Mouse (Mus musculus): Measurements from ENCODE around the gene Ube2q2.
"Not testable (repeated sequence)": the region's sequence is repeated elsewhere in the genome, so short reads cannot be mapped to it uniquely, and the experiment has no call there.

Ube2q2 gene

DNA sequence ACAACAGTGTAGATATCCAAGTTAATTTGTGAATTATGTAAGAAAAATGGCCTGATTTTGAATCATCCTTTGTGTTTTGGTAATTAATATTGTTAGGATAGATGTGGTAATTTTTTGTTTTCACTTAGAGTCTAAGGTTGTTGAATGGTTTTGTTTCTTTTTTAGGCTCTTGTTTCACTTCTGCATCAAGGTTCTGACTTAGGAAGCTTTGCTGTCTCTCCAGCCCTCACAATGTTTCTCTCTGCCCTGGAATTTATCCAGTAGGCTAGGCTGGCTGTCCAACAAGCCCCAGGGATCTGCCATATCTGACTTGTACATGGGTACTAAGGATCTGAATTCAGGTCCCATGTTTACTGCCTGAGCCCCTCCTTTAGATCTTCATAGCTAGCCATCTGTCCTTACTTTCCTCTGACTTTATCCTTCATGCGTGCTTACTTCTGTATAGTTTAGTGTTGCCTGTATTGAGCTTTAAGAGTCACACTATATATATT lies 23.6 kb downstream of the Ube2q2 start:
- DNase-seq (ENCODE audit: low spot score): no peak

DNA sequence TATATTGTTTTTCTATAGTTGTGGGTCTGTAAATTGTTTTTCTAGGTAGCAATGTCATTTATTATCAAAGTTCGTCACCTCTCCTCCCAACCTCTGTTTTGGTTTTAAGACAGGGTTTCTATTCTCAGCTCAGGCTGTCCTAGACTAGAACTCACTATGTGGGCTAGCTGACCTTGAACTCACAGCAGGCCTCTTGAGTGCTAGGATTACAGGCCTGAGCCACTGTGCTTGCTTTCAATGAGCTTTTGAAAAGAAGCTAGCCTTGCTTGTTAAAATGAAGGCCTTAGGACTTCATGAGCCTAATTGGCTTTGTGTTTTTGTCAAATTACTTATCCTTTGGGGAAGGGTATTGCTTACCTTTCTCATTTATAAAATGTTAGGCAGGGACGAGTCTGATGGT lies 25.6 kb downstream of the Ube2q2 start:
- DNase-seq (ENCODE audit: low spot score): no peak

DNA sequence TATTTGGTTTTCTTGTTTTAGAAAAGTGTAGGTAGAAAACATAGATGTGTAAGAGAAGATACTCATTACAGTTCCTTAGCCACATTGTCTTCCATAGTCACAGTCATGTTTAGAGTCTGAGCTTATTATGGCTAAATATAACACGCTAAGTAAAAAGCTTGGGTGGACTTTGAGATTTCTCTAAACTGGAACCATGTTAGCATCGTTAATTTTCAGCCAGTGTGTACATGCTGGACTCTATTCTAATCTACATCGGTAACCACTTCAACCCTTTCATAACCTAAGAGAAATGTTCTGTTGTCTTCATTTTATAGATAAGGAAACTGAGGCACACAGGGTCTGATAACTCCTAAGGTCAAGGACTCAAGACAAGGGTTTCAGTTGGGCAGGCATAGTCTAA lies 47.2 kb downstream of the Ube2q2 start:
- no peak for DNase-seq (ENCODE audit: low spot score)

DNA sequence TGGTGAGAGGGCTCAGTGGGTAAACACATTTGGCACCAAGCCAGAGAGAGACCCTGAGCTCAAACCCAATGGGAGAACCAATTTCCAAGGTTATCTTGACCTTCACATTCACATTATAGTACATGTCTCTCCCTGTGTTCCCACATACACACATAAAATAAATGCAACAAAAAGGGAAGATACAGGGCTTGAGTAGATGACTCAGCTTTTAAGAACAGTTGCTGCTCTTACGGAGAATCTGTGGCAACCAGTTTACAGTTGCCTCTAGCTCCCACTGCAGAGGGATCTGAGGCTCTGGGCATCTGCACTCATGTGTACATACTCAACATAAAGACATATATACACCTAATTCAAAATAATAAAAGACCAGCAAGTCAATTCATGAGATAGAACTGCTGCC lies 49.6 kb downstream of the Ube2q2 start:
- DNase-seq (ENCODE audit: low spot score): no peak

DNA sequence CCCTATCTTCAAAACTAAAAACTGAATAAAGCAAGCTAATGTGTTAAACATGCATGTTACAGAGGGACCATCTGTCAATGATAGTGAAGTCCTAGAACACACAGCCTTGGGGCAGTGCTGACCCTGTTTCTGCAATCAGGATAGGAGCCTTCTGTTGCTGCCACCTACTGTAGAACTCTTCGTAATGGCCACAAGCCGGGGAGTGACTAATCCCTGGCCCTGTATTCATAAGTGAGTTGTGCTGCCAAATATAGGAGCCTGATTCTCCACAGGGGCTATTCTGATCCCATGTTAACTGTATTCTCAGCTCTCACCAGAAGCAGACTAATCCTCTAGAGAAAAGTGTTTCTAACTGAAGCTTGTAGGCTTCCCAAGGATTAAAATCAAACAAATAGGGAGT lies 50.7 kb downstream of the Ube2q2 start:
- no peak for DNase-seq (ENCODE audit: low spot score)

DNA sequence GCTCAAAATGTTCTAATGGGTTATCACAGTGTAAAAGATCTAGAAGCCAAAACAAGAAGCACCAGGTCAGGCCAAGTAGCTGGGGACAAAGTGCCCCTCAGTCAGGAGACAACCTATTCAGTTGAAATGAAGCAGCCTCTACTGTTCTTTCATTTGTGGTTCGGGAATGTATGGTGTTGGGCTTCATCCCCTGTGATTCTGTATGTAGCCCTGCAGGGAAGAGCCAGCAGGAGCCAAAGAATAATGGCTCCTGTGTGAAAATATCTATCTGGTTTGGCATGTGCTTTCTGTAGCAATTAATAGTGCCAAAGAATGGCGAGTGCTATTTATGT lies 59.8 kb downstream of the Ube2q2 start:
- DNase-seq (ENCODE audit: low spot score): no peak

DNA sequence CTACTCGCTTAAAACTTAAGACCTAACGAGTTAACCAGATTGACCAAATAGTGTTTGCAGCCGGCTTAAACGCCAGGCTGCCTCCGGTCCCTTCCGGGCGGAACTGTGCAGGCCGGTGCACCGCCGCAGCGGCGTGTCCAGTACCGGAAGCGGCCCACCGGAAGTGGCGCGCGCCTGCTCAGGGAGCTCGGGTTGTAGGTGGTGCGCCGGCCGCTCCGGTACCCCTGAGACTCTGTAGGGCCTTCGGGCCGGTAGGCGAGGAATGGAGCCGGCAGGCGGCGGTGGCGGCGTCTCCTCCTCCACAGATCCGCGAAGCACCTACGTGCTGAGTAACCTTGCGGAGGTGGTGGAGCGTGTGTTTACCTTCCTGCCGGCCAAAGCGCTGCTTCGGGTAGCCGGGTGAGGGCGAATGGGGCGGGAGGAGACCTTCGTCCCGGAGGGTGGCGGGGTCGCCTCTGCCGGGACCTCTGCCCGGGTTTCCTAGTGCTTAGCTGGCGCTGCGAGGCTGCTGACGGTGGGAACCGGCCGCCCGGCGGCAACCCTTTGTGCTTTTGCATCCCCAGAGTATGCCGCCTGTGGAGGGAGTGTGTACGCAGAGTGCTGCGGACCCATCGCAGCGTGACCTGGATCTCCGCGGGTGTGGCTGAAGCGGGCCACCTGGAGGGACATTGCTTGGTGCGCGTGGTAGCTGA lies 60.3 kb downstream of the Ube2q2 start, which contains the start of gene Fbxo22:
Gene Fbxo22 (plus strand): TSS at position 136 of the 692 bp plus-strand sequence.
- peak; percentile 89 for DNase-seq (ENCODE audit: low spot score)

DNA sequence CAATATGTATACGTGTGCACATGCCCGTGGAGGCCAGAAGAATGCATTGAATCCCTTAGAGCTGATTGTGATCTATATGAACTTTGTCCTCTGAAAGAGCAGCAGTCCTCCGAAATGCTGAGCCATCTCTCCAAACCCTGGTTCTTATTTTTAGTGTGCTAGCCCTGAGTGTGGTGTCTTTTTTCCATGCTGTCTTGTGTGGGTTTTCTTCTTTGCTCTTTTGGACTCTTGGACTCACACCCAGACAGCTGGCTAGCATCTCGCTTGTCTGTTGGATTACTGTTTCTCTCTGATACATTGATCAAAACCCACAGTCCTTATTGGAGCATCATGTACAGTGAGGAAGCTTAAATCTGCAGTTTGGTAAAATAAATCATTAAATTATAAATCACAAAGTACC lies 63.0 kb downstream of the Ube2q2 start:
- DNase-seq (ENCODE audit: low spot score): no peak

DNA sequence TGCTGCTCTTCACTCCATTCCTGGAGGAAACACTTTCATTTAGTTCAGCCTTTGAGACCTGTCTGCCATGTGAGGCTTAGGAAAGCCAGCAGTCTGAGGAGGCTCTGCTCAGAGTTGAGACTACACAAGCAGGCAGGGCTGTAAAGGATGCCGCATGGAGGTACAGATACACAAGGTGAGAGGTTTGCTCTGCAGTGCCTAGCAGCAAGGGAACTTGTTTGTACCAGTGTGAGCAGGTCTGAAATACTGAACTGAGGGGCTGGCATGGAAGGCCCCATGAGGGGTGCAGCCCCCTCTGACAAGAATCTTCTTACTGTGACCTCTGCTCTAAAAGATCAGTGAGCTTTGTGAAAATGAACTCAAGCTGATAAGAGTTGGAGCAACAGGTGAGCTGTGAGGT lies 64.7 kb downstream of the Ube2q2 start:
- no peak for DNase-seq (ENCODE audit: low spot score)

DNA sequence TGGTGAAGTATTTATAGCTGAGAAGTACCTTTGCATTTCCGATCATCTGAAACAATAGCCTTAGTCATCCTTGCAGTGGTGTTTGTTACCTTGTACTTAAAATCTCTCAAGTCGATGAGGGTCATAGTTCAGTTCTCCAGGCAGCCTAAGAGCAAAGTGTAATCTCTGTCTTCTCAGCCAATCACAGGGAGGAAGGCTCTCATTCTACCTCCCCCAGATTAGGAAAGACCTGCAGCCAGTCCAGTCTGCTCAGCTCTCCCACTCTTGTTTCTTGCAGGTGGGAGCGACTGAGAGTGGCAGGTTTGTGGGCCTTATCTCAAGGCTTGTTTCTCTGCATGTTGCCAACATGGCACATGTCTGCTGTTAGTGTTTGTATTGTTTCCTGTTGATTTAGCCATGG lies 66.4 kb downstream of the Ube2q2 start:
- no peak for DNase-seq (ENCODE audit: low spot score)

DNA sequence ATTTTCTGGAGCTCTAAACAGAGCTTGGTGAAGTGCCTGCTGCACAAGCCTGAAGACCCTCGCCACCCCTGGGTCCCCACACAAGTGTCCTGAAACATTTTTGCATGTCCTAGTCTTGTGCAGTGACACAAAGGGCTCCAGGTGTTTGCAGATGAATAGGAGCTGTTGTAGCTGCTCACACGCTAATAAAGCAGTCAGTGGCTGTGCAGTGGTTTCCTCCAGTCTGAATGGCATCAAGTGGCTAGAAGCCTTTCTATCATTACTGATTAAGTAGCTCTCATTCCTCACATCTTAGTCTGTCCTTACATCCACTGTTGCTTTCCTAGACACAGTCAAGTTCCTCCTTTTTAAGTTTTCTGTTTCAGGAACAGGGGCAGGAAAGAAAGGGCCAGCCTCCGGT lies 67.0 kb downstream of the Ube2q2 start:
- DNase-seq (ENCODE audit: low spot score): no peak

DNA sequence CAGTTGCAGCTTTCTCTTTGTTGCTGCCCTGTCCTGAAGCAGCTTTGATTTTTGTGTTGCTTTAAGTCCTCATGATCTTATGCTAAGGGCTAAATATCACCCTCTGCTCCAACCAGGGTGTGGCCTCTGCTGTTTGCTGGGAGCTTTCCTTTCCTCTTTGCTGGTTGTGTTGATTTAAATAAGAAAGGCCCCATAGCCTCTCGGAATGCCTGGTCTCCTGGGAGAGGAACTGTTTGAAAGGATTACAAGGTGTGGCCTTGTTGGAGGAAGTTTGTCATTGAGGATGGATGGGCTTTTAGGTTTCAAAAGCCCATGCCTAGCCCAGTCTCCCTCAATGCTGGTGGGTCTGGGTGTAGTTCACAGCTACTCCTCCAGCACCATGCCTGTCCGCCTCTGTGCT lies 67.4 kb downstream of the Ube2q2 start:
- no peak for DNase-seq (ENCODE audit: low spot score)

DNA sequence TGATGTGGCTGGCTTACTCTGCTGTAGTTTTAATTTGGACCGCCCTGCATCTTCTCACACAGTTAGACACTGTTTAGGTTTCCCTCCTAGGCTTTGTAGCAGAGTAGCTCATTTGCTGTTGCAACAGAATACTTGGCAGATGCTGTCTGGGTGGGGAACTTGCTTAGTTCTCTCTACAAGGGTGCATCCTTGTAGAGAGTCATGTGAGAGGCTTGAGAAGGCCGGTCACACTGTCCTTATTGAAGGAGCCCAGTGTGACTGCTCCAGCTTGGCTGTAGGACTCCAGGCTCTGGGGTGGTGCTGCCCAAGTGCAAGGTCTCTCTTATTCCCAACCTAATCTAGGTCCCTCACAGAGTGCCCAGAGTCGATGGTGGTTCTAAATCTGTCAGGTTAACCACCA lies 68.7 kb downstream of the Ube2q2 start:
- DNase-seq (ENCODE audit: low spot score): no peak

DNA sequence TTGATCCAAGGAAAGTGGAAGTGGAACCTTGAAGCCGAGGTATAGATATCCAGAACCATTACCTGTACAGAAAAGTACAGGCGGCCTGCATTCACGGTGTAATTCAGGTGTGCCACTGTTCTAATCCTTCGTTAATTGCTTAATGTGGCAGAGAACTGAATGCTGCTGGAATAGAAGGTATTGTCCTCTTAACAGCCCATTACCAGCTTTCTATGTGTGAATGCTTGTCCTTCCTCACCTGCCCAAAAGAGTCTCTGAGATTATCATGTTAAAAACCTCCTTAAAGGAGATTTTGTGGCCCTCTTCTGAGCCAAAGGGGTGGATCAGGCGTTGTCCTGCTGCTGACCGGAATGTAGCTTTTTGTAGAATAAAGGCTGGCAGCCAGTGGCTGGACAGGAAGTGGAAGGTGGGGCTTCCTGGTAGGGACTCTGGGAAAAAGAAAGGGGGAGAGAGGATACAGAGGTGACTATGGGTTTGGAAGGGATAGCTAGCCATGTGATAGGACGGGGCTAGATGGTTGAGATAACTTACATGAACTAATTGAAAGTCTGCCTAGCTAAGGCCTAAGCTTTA lies 76.6 kb downstream of the Ube2q2 start:
- DNase-seq (ENCODE audit: low spot score): no peak

DNA sequence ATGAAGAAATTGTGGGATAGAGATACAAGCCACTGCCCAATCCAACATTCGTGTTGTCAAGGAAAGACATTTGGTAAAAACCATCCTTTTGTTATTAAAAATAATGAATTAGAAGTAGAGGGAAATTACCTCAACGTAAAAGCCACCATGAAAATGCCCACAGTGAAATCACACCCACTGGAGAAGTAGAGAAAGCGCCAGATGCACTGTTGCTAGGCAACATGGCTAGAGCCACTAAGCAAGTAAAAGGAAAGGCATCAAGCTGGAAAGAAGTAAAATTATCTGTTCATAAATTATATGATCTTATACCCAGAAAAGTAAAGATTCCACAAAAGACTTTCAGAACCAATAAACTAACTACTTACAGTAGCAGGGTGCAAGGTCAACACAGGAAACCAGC lies 77.6 kb downstream of the Ube2q2 start:
- DNase-seq (ENCODE audit: low spot score): no peak

DNA sequence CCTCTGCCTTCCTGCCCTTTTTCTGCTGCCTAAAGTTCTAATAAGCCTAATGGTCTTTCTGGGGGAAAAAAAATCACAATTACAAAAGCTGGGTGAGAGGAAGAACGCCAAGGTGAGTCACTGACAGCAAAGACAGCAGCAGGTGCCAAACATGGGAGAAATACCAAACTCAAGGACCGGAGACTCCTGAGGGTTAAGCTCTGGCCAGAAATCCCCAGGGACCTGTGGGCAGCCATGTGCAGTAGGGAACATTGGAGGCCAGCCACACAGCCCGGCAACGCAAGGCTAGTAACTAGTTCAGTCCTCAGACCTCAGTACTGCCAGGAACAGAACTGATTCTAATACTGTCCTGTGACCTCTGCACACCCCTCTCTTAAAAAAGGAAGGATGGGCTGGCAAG lies 79.5 kb downstream of the Ube2q2 start:
- no peak for DNase-seq (ENCODE audit: low spot score)

DNA sequence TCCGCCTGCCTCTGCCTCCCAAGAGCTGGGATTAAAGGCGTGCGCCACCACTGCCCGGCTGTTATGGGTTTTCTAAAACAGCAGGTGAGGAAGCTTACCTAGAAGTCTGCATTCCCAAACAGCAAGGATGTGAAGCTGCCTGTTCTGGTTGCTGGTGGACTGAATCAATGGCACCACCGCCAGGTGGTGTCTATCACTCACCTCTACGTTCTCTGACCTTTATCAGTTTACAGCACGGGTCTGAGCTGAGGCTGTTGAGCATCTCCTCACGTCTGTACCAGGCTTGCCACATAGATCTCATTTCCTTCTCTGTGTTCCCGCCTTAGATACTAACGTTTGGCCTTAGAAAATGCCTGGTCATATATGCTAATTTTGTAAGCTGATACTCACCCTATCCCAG lies 80.4 kb downstream of the Ube2q2 start:
- DNase-seq (ENCODE audit: low spot score): no peak

DNA sequence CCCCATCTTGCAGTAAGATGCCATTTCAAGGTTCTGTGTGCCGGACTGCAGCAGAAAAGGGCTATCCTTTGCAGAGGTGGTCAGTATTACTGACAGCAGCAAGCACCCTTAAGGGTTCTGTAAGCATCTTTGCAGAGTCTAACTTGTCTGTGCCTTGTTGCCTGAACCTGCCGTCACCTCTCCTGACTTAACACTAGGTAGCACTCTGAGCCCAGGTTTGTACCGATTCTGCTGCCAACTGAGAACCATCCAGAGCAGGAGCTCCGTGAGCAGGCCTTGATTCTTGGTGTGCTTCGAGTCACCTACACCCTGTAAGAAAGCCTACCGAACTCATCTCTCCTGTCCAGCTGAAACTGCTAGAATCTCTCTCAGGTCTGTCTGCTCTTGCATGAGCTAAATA lies 82.9 kb downstream of the Ube2q2 start:
- no peak for DNase-seq (ENCODE audit: low spot score)

DNA sequence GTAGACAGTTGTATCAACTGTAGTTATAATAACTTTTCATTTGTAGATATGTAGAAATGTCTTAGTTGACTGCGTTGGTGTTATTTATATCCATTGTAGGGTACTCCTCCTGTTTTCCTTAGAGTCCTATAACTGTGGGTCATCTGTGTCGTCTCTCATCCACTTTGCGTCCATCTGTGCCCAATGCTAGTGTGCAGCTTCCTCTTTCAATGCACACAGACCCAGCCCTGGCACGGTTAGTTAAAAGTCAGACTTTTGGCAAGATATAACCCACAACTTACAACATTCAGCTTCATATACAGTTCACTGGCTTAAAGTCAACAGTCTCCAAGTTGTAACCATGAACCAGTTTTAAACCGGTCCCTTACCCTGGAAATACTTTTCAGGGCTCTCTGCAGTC lies 83.5 kb downstream of the Ube2q2 start:
- DNase-seq (ENCODE audit: low spot score): no peak

DNA sequence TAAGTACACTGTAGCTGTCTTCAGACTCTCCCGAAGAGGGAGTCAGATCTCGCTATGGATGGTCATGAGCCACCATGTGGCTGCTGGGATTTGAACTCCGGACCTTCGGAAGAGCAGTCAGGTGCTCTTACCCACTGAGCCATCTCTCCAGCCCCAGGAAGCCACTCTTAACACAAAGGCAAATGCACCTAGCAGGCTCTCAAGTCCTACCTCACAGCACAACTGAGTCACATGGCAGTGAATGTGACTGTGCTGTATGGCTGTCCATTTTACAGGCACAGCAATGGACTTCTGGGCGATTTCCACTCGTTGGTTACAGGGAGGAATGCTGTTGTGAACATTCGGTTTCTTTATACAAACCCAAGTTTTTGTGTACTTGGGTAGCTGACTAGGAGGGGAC lies 83.9 kb downstream of the Ube2q2 start:
- no peak for DNase-seq (ENCODE audit: low spot score)

DNA sequence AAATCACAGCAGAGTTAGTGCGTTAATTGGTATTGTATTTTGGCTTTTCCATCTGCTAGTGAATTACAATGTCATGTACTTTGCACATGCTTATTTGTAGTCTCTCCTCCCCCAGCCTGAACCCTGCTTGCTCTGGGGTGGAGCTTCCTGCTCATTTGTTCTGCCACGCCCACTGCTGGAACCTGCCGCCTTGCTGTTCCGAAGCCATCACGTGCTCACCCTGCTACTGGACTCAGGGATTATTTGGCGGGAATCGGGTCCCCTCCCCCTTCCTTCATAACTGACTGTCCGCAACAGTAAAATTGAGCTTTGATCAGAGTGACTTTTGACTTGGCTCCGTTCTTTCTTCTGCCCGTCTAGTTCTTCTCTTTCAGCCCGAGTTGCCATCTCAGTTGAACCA lies 84.4 kb downstream of the Ube2q2 start:
- DNase-seq (ENCODE audit: low spot score): not testable (repeated sequence)

DNA sequence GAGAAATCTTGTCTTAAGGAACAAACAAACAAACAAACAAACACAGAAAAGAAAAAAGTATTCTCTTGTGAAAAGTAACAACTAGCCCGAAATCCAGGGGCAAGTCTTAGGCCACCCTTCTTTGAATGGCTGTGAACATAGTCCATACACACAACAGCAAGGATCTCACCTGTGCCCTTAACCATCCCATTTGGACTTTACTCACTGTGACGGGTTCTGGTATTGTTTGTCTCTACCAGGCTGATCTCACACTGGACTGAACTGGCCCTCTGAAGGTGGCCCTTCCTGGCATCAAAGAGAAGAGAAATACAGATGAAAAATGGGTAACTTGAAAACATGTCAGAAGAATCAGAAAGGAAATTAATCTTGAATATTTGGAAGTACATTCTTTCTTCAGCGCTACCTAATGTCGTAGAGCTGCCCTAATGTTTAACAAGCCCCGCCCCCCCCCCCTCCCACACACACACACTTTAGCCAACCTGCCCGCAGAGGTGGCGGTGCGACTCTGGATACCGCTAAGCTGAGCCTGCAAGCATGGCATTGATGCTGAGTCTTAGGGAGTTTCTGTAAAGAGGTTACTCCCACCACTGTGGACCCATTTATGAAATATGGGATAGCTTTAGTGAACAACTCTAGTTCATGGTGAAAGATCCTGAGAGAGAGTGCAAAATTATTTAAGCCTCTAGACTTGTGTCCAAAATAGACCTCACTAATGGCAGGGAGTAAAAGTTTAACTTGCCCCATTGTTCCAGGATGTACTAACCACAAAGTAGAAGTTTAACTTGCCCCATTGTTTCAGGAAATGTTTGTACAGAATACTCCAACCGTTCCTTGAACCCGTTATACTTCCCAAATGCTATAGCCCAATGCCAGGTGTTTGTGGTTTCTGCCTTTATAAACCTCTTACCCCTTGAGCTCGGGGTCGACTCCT lies 87.8 kb downstream of the Ube2q2 start:
- DNase-seq (ENCODE audit: low spot score): no peak

DNA sequence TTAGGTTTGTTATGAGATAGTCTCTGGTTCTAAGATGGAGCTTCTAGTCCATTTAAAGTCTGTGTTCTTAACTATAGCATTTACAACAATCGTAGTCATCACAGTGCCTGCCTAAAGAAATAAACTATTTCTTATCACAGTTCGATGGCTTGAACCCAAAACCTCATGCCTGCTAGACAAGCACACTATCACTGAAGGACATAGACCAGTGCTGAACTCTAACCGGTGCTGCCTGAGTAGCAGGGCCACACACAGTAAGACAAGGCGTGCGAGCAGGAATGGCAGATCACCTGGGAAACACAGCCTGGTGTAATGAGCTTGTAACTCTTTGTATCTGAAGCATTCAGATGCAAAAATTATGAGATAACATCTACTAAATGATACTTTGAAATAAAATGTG lies 92.2 kb downstream of the Ube2q2 start:
- DNase-seq (ENCODE audit: low spot score): no peak
